Mouse (Mus musculus) adrenal gland, adult 18-20 months (tissue): ENCODE data around the gene Runx1. TPM values are rescaled to one million over a fixed set of nuclear protein-coding genes. Genes with fewer than 3 reads are reported as not detected.

ENCODE experiments used
- DNase-seq, 2 experiments: peaks; one replicate each; pipeline ENCODE4 v3.0.0; 2021 to 2022; ENCODE audit warnings: low spot score in 2 of 2
- total RNA-seq, 2 experiments: library from RNA; stranded (reverse); gene quantifications; 1 replicate in 1 of 2; 2 replicates in 1 of 2; pipeline ENCODE4 v1.2.3; 2021

Gene Runx1
- total RNA-seq, 2 experiments from 2014 or later, result 3.5 to 4.5 TPM

GRCm38 (mm10) chr16:92753139-92753538, 72.8 kb downstream of the Runx1 start:
- no peak for DNase-seq

- no peak for DNase-seq
Measured at GRCm38 (mm10) chr16:92748272-92748671, 77.7 kb downstream of the Runx1 start.

- DNase-seq, result no peak
Measured at GRCm38 (mm10) chr16:92747062-92747461, 78.9 kb downstream of the Runx1 start.

- no peak for DNase-seq
Measured at GRCm38 (mm10) chr16:92745239-92745638, 80.7 kb downstream of the Runx1 start.

GRCm38 (mm10) chr16:92744172-92744777, 81.7 kb downstream of the Runx1 start:
- no peak for DNase-seq

- DNase-seq, result no peak
Measured at GRCm38 (mm10) chr16:92743755-92744154, 82.2 kb downstream of the Runx1 start.

- no peak for DNase-seq
Measured at GRCm38 (mm10) chr16:92741342-92741741, 84.6 kb downstream of the Runx1 start.

GRCm38 (mm10) chr16:92740541-92740940, 85.4 kb downstream of the Runx1 start:
- DNase-seq, result no peak

GRCm38 (mm10) chr16:92739997-92740396, 86.0 kb downstream of the Runx1 start:
- DNase-seq, result no peak

- DNase-seq, result no peak
Measured at GRCm38 (mm10) chr16:92739071-92739793, 86.7 kb downstream of the Runx1 start.

GRCm38 (mm10) chr16:92738476-92739010, 87.4 kb downstream of the Runx1 start:
- DNase-seq, result no peak

- DNase-seq, result no peak
Measured at GRCm38 (mm10) chr16:92726870-92727269, 99.1 kb downstream of the Runx1 start.

GRCm38 (mm10) chr16:92724526-92724925, 101.4 kb downstream of the Runx1 start:
- DNase-seq, result no peak

- DNase-seq, result no peak
Measured at GRCm38 (mm10) chr16:92720678-92721077, 105.3 kb downstream of the Runx1 start.

- DNase-seq, result no peak
Measured at GRCm38 (mm10) chr16:92719725-92720124, 106.2 kb downstream of the Runx1 start.

- no peak for DNase-seq
Measured at GRCm38 (mm10) chr16:92715599-92716483, 110.1 kb downstream of the Runx1 start.

GRCm38 (mm10) chr16:92710161-92710560, 115.8 kb downstream of the Runx1 start:
- DNase-seq, result no peak

GRCm38 (mm10) chr16:92708718-92709117, 117.2 kb downstream of the Runx1 start:
- no peak for DNase-seq

GRCm38 (mm10) chr16:92707712-92708111, 118.2 kb downstream of the Runx1 start:
- no peak for DNase-seq

GRCm38 (mm10) chr16:92707146-92707545, 118.8 kb downstream of the Runx1 start:
- no peak for DNase-seq
